Mouse (Mus musculus) embryonic facial prominence, embryonic 13.5 days (tissue): ENCODE data around the gene Eml1. TPM values are rescaled to one million over a fixed set of nuclear protein-coding genes. Genes with fewer than 3 reads are reported as not detected.

ENCODE experiments used
- ATAC-seq: fragments of 200-750 bp; cut with Nextera tagmentation; 2 replicates; pipeline ENCODE4 v1.8.0; 2017; ENCODE audit warnings: low read depth; ENCODE audit not compliant: insufficient number of reproducible peaks, insufficient read depth, low FRiP score, low TSS enrichment
- H3K27ac ChIP-seq: fragments of 300-500 bp; sonication (generic); 2 replicates; pipeline ENCODE4 v1.5.1; 2015; ENCODE audit warnings: moderate library complexity, mild to moderate bottlenecking, inconsistent platforms
- H3K27me3 ChIP-seq: fragments of 300-500 bp; sonication (generic); 2 replicates; pipeline ENCODE4 v1.6.1; 2015; ENCODE audit warnings: mild to moderate bottlenecking, inconsistent platforms
- H3K36me3 ChIP-seq: fragments of 300-500 bp; sonication (generic); 2 replicates; pipeline ENCODE4 v1.6.1; 2015; ENCODE audit warnings: mild to moderate bottlenecking, inconsistent platforms
- H3K4me1 ChIP-seq: fragments of 300-500 bp; sonication (generic); 2 replicates; pipeline ENCODE4 v1.6.1; 2015; ENCODE audit warnings: inconsistent platforms
- H3K4me2 ChIP-seq: fragments of 300-500 bp; sonication (generic); 2 replicates; pipeline ENCODE4 v1.6.1; 2015; ENCODE audit warnings: moderate library complexity, mild to moderate bottlenecking, inconsistent platforms
- H3K4me3 ChIP-seq: fragments of 300-500 bp; sonication (generic); 2 replicates; pipeline ENCODE4 v1.5.1; 2015; ENCODE audit warnings: mild to moderate bottlenecking, inconsistent platforms
- H3K9ac ChIP-seq: fragments of 300-500 bp; sonication (generic); 2 replicates; pipeline ENCODE4 v1.6.1; 2015; ENCODE audit warnings: mild to moderate bottlenecking, inconsistent platforms
- H3K9me3 ChIP-seq: fragments of 300-500 bp; sonication (generic); 2 replicates; pipeline ENCODE4 v1.6.1; 2016; ENCODE audit warnings: inconsistent platforms
- WGBS: fragments of 180-500 bp; shearing (Covaris S2); methylation state at CpG from one replicate; pipeline ENCODE4 v1.1.7; 2015; ENCODE audit warnings: mixed read lengths; 5-methylcytosine and 5-hydroxymethylcytosine counted together
- polyA plus RNA-seq: library from polyadenylated mRNA; unstranded; fragments of >200 nt; fragmentation: Nextera tagmentation; extraction: Ambion mirVana; gene quantifications from 2 replicates; pipeline ENCODE4 v1.2.1, GENCODE M21; 2015

Gene Eml1
- polyA plus RNA-seq, 1 experiment from 2014 or later: 46.3 TPM

DNA sequence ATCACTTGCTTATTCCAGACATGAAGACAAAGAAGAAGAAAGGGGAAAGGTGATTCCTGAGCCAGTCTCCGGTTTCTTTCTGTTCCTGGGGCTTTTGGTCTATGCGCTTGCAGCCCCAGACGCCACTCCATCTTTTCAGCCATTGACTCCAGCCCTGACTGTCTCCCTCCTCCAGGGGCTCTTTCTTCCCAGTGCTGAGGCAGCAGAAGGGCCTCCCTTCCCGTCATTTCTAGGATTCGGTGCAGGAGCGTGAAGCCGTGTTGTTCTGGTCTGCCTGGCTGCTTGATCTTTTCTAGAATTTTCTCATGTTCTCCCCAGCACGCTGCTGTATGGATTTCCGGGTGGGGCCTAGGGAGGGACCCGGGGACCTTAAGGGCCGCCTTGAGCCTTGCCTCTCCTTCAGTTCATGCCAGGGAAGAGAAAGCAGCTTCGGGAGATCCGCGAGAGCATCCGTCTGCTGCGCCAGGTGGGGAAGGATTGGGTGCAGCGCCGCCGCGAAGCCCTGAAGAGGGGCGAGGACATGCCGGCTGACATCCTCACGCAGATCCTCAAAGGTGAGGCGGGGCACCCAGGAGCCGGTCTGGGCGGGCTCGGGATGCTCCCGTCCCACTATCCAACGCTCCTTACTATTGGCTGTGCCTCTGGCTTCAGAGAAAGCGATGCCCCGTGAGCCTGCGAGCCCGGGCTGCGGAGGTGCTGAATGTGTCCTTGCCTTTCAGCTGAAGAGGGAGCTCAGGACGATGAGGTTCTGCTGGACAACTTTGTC is 18.2 kb upstream of the Eml1 start:
- Histone ChIP-seq H3K27me3 (peaks cover 52% of the 10 kb centered on the region), H3K36me3 (no peaks in the 10 kb centered on the region)

GRCm38 (mm10) chr12:108354284-108354683 is 16.5 kb upstream of the Eml1 start:
- peaks cover 52% of the 10 kb centered on the region for H3K27me3 ChIP-seq
- no peak overlapping the region for H3K9ac ChIP-seq
- H3K4me1 ChIP-seq: peaks cover 12% of the 10 kb centered on the region
- no peaks in the 10 kb centered on the region for H3K36me3 ChIP-seq
- no peak for ATAC-seq
- H3K9me3 ChIP-seq: 0 out of 2 replicates have a peak, but pooled peaks cover 3% of the 10 kb centered on the region
- H3K4me3 ChIP-seq: no peak overlapping the region
- WGBS: 72% methylated on average over 2 of the region's 2 CpGs
- no peak overlapping the region for H3K4me2 ChIP-seq
- no peak overlapping the region for H3K27ac ChIP-seq

More for the DNA sequence above, 18.2 kb upstream of the Eml1 start:
- H3K9ac ChIP-seq: peak overlapping the region; percentile 54
- peak overlapping the region; percentile 33 for H3K4me3 ChIP-seq
- no peak overlapping the region for H3K27ac ChIP-seq
- 0 out of 2 replicates have a peak, but pooled peaks cover 3% of the 10 kb centered on the region for H3K9me3 ChIP-seq
- peaks cover 12% of the 10 kb centered on the region for H3K4me1 ChIP-seq
- 5% methylated on average over 35 of the region's 35 CpGs for WGBS
- peak overlapping the region; percentile 65 for H3K4me2 ChIP-seq
- ATAC-seq: no peak

DNA sequence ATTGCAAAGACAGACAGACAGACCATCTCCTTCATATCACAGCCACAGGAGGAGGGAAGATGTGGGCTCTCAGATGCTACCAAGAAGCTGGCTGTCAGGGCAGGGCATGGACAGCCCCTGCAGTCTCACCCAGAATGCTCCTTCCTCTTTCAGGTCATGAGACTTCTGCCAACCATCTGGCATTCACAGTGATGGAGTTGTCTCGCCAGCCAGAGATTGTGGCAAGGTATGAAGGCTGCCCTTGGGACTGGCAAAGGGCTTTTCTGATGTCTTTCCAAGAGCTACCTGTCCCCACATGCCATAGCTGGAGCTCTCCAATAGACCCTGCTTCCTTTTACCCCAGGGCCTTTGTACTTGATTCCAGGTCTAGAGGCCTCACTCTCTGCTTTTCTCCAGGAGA is 15.5 kb upstream of the Eml1 start:
- peaks cover 44% of the 10 kb centered on the region for H3K27me3 ChIP-seq
- peaks cover 9% of the 10 kb centered on the region for H3K4me1 ChIP-seq
- 0 out of 2 replicates have a peak, but pooled peaks cover 3% of the 10 kb centered on the region for H3K9me3 ChIP-seq
- ATAC-seq: no peak
- no peak overlapping the region for H3K4me3 ChIP-seq
- no peak overlapping the region for H3K9ac ChIP-seq
- 88% methylated on average over 1 of the region's 1 CpGs for WGBS
- H3K36me3 ChIP-seq: no peaks in the 10 kb centered on the region
- no peak overlapping the region for H3K4me2 ChIP-seq
- H3K27ac ChIP-seq: no peak overlapping the region

GRCm38 (mm10) chr12:108355986-108356385 is 14.8 kb upstream of the Eml1 start:
- Histone ChIP-seq H3K9ac (no peak overlapping the region), H3K9me3 (0 out of 2 replicates have a peak, but pooled peaks cover 3% of the 10 kb centered on the region), H3K4me3 (no peak overlapping the region), H3K27me3 (peaks cover 37% of the 10 kb centered on the region), H3K4me1 (peaks cover 9% of the 10 kb centered on the region), H3K4me2 (no peak overlapping the region), H3K27ac (no peak overlapping the region), H3K36me3 (no peaks in the 10 kb centered on the region)
- ATAC-seq: no peak

- 5% methylated on average over 5 of the region's 5 CpGs for WGBS
- no peaks in the 10 kb centered on the region for H3K9me3 ChIP-seq
- H3K4me3 ChIP-seq: no peak overlapping the region
- H3K36me3 ChIP-seq: no peaks in the 10 kb centered on the region
- no peaks in the 10 kb centered on the region for H3K27me3 ChIP-seq
- no peak overlapping the region for H3K9ac ChIP-seq
- H3K4me1 ChIP-seq: peaks cover 10% of the 10 kb centered on the region
- ATAC-seq: 0 out of 2 replicates have a peak, but pooled peaks have one; percentile 41
- H3K27ac ChIP-seq: no peak overlapping the region
- no peak overlapping the region for H3K4me2 ChIP-seq
Measured at GRCm38 (mm10) chr12:108363796-108364195, 7.0 kb upstream of the Eml1 start.

DNA sequence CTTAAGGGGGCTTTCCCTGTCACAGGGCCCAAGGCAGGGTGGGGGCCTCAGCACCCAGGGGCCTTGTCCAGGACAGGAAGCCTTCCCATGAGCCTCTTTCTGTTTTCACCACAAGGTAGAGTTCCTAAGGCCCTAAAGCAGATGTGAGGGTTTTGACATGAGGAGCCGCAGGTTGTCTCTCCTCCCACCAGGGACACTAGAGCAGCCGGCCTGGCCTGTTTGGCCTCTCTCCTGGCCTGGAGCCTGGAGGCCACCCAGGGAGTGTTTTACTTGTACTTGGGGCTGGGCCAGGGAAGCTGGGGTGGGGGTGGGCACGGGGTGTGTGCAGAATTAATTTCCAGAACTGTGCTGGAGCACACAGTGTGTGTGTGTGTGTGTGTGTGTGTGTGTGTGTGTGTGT is 5.4 kb upstream of the Eml1 start:
- no peak overlapping the region for H3K9ac ChIP-seq
- WGBS: 16% methylated on average over 3 of the region's 3 CpGs
- no peaks in the 10 kb centered on the region for H3K36me3 ChIP-seq
- H3K27me3 ChIP-seq: no peaks in the 10 kb centered on the region
- H3K4me2 ChIP-seq: no peak overlapping the region
- H3K4me1 ChIP-seq: peaks cover 12% of the 10 kb centered on the region
- H3K4me3 ChIP-seq: no peak overlapping the region
- ATAC-seq: no peak
- no peaks in the 10 kb centered on the region for H3K9me3 ChIP-seq
- H3K27ac ChIP-seq: no peak overlapping the region

- WGBS: 67% methylated on average over 7 of the region's 7 CpGs
- no peak for ATAC-seq
- no peak overlapping the region for H3K27ac ChIP-seq
Measured at GRCm38 (mm10) chr12:108365868-108366267, 4.9 kb upstream of the Eml1 start.

DNA sequence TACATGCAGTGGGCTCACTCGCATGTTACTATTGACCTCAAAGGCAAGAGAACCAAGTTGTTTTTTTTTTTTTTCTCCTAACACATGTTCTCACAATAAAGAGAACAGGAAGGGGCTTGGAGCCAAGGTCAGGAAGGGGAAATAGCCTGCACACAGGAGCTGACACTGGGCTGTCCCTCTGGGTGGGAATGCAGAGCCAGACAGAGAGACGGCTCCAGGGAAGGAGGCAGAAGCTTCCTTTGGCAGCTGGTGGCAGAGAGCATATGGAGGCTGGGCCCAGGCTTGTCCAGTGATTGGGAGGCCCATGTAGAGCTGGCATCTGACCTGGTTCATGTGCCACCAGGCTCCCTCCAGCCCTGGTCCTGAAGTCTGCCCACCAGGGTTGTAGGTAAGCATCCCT is 2.8 kb upstream of the Eml1 start:
- H3K36me3 ChIP-seq: no peaks in the 10 kb centered on the region
- no peak for ATAC-seq
- peaks cover 20% of the 10 kb centered on the region for H3K4me1 ChIP-seq
- no peak overlapping the region for H3K9ac ChIP-seq
- WGBS: 78% methylated on average over 2 of the region's 2 CpGs
- no peak overlapping the region for H3K27ac ChIP-seq
- no peak overlapping the region for H3K4me2 ChIP-seq
- no peak overlapping the region for H3K4me3 ChIP-seq
- no peaks in the 10 kb centered on the region for H3K27me3 ChIP-seq
- H3K9me3 ChIP-seq: no peaks in the 10 kb centered on the region

More at GRCm38 (mm10) chr12:108365868-108366267, 4.9 kb upstream of the Eml1 start:
- no peak overlapping the region for H3K4me2 ChIP-seq
- H3K27me3 ChIP-seq: no peaks in the 10 kb centered on the region
- no peak overlapping the region for H3K4me3 ChIP-seq
- no peaks in the 10 kb centered on the region for H3K36me3 ChIP-seq
- H3K4me1 ChIP-seq: peaks cover 17% of the 10 kb centered on the region
- no peaks in the 10 kb centered on the region for H3K9me3 ChIP-seq
- no peak overlapping the region for H3K9ac ChIP-seq

- Histone ChIP-seq H3K27ac (no peak overlapping the region), H3K4me1 (peaks cover 18% of the 10 kb centered on the region)
- WGBS: 62% methylated on average over 5 of the region's 5 CpGs
Measured at GRCm38 (mm10) chr12:108368921-108369320, 1.8 kb upstream of the Eml1 start.

GRCm38 (mm10) chr12:108371429-108371765 is 640 bp downstream of the Eml1 start:
- no peaks in the 10 kb centered on the region for H3K36me3 ChIP-seq
- peaks cover 13% of the 10 kb centered on the region for H3K4me1 ChIP-seq
- ATAC-seq: no peak
- H3K9ac ChIP-seq: no peak overlapping the region
- no peaks in the 10 kb centered on the region for H3K9me3 ChIP-seq
- H3K4me2 ChIP-seq: no peak overlapping the region
- no peak overlapping the region for H3K27ac ChIP-seq
- no peak overlapping the region for H3K4me3 ChIP-seq
- 70% methylated on average over 6 of the region's 6 CpGs for WGBS
- no peaks in the 10 kb centered on the region for H3K27me3 ChIP-seq

More at GRCm38 (mm10) chr12:108368921-108369320, 1.8 kb upstream of the Eml1 start:
- ATAC-seq: no peak
- H3K27me3 ChIP-seq: no peaks in the 10 kb centered on the region
- H3K4me3 ChIP-seq: no peak overlapping the region
- no peaks in the 10 kb centered on the region for H3K36me3 ChIP-seq
- no peaks in the 10 kb centered on the region for H3K9me3 ChIP-seq
- H3K4me2 ChIP-seq: no peak overlapping the region
- no peak overlapping the region for H3K9ac ChIP-seq

DNA sequence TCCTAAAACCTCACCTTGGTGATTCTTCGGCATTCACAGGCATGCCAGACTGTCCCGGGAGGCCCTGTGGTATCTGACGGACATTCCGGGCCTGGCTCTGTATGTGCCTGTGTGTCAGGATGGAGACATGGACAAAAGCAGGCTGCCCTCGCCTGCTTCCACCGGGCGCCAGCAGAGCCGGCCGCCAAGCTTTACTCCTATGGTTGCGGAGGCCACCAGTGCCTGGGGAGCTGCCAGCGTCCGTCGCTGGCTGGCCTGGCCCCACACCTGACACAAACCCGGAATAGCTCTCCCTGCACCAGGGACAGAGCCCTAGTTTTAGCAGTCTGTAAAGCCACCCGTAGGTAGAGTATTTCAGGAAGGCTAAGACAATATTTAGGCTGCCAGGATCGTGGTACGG is 1.5 kb downstream of the Eml1 start:
- Histone ChIP-seq H3K4me2 (no peak overlapping the region), H3K9ac (no peak overlapping the region), H3K9me3 (no peaks in the 10 kb centered on the region), H3K36me3 (no peaks in the 10 kb centered on the region), H3K27me3 (no peaks in the 10 kb centered on the region), H3K4me1 (peaks cover 13% of the 10 kb centered on the region), H3K27ac (no peak overlapping the region), H3K4me3 (no peak overlapping the region)
- ATAC-seq: no peak
- WGBS: 81% methylated on average over 17 of the region's 17 CpGs

GRCm38 (mm10) chr12:108373611-108374010 is 2.9 kb downstream of the Eml1 start:
- H3K36me3 ChIP-seq: no peaks in the 10 kb centered on the region
- ATAC-seq: no peak
- no peaks in the 10 kb centered on the region for H3K27me3 ChIP-seq
- no peaks in the 10 kb centered on the region for H3K9me3 ChIP-seq
- peaks cover 13% of the 10 kb centered on the region for H3K4me1 ChIP-seq
- 66% methylated on average over 9 of the region's 9 CpGs for WGBS
- no peak overlapping the region for H3K4me3 ChIP-seq
- no peak overlapping the region for H3K27ac ChIP-seq
- H3K4me2 ChIP-seq: no peak overlapping the region
- H3K9ac ChIP-seq: no peak overlapping the region
